Mouse (Mus musculus): ENCODE data around the gene Tnni3k.

Gene Tnni3k

GRCm38 (mm10) chr3:154742927-154743326 is 312.3 kb downstream of the Tnni3k start:
- 77% methylated on average over 5 of the region's 5 CpGs for WGBS

DNA sequence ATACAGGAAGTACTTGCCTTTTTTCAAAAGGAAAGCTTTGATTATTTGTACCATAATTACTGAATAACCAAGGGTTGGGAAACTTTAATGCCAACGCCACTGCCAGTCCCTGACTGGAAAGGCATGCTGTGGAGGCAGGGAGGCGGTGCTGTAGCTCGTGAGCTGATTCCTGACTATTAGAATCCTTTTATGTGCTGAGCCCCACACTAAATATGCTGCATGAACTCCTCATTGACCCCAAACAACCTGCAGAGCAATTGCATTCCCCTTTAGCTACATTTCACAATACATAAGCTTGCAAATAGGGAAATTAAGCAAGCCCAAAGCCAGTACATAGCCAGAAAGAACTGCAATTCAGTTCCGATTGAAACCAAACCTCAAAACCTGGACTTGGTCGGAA is 313.7 kb downstream of the Tnni3k start:
- WGBS: 84% methylated on average over 5 of the region's 5 CpGs
